Mouse (Mus musculus) thymus, adult 2 months (tissue): ENCODE results near the gene Tgfb3.

Source experiments
- CTCF ChIP-seq: fragments of 200-500 bp; IDR thresholded peaks from 2 replicates; pipeline ENCODE4 v1.5.1; 2012; ENCODE audit warnings: mild to moderate bottlenecking, control low read depth, low read length, moderate library complexity, borderline replicate concordance; ENCODE audit not compliant: control insufficient read depth, poor library complexity, insufficient read depth; ENCODE audit errors: extremely low read depth
- POLR2A ChIP-seq: fragments of 200-500 bp; IDR thresholded peaks from 2 replicates; pipeline ENCODE4 v1.6.1; 2012; ENCODE audit warnings: mild to moderate bottlenecking, low read length, control low read depth, moderate library complexity; ENCODE audit not compliant: control insufficient read depth, poor library complexity, insufficient read depth; ENCODE audit errors: extremely low read depth

DNA sequence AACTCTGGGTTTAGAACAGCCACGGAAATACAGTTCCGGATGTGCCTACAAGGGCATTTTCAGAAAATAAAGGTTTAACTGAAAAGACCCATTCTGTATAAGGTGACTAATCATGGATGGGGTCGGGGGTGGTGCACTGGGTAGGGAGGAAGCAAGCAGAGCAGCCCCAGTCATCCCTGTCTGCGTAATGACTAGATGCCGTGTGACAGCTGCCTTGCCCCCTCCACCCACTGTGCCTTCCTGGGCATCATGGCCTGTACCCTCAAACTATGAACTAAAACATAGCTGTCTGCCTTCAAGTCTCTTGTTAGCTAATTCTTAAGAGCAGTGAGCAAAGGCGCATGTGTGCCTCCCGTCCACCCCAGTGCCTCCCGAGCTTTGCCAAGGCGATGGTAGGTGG is 27.2 kb upstream of the Tgfb3 start:
- TF ChIP-seq CTCF (no peak), POLR2A (no peak)
